Mouse (Mus musculus): ENCODE data around the gene Itpripl1. TPM values are rescaled to one million over a fixed set of nuclear protein-coding genes. Genes with fewer than 3 reads are reported as not detected.
"Not testable (repeated sequence)": the region's sequence is repeated elsewhere in the genome, so short reads cannot be mapped to it uniquely, and the experiment has no call there.

Itpripl1 gene
- 1 to 10 TPM; 2.1 to 3.4 TPM for total RNA-seq (2021)
- long read RNA-seq, experiment 1, result 0 reads
- long read RNA-seq, experiment 2, result 0 reads

DNA sequence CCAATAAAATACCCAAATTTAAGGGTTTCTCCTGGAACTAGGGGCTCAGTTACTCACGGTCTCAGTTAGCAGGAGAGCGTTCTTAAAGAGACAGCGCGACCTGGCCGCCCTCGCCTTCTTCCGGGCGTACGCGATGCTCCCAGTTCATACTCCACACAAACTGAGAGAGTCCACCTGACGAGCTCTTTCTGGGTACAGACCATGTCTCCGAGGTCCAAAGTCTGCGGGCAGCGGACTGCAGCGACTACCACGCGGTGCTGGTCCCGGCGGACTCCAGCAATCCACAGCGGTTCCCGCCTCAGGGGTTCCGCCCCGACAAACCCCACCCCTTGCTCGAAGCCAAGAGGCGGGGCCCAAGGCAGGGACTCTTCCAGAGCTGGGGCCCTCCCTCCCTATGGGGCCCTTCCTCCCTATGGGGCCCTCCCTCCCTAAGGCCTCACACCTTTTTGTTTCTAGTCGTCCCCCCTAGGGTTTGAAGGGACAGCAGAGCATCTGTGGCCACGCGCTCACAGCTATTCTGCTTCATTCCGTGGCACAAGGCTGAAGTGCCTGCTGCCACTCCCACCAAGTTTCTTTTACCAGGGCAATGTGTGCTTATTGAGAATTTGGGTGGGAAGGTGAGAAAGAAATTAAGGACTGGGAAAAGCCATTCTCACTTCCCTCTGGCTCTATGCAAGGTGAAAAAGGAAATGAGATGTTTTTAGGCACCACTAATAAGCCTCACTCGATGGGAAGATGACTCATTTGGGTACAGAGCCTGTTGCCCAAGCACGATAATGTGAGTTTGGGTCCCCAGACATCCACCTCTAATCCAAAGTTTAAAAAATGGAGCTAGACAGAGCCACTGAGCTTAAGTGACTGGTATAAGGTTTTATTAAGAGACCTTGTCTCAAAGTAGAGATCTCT is at the start of gene Itpripl1:
TSS of gene Itpripl1 (minus strand) at position 285 of the 906 bp plus-strand sequence.
- peak; percentile 18 to 33 for DNase-seq (ENCODE audit: low spot score in 2 of 2)

DNA sequence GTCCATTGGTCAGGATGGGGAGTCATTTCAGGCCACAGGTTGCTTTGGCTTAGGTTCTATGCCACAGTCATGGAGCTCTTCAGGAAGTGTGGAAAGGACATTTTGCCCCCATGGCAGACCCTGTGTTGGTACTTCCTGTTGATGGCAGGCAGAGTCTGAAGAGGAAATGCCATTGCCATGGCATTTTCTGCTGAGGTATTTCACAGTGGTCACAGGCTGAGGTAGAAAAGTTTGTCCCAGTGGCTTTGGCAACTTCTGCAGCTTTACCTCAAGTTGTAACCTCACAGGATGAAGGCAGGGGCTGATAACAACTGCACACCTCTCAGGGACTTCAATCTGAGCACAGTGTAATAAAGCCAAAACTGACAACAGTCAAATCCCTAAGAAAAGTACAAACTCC is 46.3 kb upstream of the Itpripl1 start:
- no peak for DNase-seq (ENCODE audit: low spot score in 2 of 2)

DNA sequence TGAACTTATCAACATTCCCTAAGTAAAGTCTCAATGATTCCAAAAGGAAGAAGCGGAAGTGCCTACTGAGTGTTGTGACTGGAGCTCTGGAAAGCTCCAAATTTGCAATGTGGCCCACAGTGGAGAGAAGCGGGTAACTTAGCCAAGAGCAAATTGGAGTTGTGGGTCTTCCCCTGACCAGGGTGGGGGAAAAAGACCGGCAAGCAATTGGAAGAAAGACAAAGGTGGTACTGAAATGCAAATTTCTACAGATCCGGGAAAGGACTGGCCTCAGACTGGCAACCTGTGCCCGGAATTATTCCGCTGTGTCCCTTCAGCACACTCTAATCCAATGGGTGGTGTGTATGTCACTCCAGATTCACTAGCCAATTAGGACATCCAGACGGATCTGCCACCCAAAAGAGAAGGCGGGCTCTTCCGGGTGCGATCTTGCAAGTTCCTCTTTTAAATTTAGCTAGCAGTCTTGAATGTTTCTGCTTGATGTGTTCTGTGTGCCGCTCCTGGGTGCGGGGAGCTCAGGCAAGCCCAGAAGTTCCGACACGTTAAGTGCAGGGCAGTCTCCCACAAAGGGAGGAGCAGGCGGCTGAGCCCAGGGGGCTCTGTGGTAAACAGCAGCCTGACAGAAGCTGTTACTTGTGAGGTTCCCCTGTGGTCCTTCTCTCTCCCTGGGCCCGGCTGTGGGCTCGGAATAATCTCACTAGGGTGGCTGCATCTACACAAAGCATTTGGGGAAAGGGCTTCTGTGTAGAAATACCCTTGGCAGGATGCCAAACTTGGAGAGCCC is 39.5 kb upstream of the Itpripl1 start:
- DNase-seq (ENCODE audit: low spot score in 2 of 2), result peak; percentile 71 to 83

DNA sequence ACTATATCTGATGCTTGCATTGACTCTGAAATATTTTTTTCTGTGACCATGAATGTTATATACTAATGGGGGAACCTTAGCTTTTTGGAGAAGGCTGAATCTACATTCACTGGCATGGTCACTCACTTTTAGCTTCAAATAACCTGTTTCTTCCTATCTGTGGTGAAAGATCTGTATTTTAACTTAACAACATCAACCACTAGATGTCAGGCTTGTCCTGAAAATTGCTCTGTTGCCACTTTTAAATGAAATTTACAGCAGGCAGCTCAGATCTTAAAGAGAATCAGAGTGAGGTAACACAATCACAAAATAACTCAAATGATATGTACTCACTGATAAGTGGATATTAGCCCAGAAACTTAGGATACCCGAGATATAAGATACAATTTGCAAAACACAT is 23.0 kb upstream of the Itpripl1 start:
- DNase-seq (ENCODE audit: low spot score in 2 of 2), result not testable (repeated sequence)

GRCm38 (mm10) chr2:127165675-127166074 is 22.4 kb upstream of the Itpripl1 start:
- DNase-seq (ENCODE audit: low spot score in 2 of 2), result no peak

DNA sequence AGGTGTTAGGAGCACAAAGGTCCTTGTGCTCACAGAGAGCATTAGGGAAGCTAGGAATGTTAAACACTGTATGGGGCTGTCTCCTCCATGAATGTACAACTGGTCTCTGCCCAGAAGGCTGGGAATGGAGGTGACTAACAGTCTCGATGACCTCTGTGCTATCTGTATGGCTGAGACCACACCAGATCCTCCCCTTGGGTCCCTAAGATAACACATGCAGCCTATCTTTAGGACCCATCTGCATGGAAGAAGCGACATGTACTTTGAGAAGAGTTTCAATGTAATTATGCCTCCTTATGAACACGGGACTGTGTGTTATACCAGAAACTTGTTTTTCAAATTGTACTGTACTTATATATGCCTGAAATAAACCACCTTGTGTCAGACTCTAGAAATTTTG is 2.5 kb upstream of the Itpripl1 start:
- DNase-seq (ENCODE audit: low spot score in 2 of 2), result no peak

GRCm38 (mm10) chr2:127142577-127143157 is 575 bp downstream of the Itpripl1 start:
- no peak for DNase-seq (ENCODE audit: low spot score in 2 of 2)

- no peak for DNase-seq (ENCODE audit: low spot score in 2 of 2)
Measured at GRCm38 (mm10) chr2:127142031-127142430, 1.2 kb downstream of the Itpripl1 start.

DNA sequence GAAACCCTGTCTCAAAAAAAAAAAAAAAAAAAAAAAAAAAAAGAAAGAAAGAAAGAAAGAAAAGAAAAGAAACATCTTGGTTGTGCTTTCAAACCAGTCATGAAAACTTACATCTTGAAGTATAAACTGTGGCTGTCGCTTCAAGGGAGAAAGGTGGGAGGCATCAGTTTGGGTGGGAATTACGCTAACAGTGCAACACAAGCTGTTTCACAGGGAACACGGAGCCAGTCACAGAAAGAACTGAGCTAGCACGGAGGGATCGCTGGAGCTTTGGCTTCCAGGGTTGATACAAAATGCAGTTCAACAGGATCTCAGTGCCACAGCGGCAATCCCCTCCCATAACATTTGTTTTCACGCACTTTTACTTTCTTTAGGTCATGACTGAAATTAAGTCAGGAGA is 3.2 kb downstream of the Itpripl1 start:
- DNase-seq (ENCODE audit: low spot score in 2 of 2), result no peak

DNA sequence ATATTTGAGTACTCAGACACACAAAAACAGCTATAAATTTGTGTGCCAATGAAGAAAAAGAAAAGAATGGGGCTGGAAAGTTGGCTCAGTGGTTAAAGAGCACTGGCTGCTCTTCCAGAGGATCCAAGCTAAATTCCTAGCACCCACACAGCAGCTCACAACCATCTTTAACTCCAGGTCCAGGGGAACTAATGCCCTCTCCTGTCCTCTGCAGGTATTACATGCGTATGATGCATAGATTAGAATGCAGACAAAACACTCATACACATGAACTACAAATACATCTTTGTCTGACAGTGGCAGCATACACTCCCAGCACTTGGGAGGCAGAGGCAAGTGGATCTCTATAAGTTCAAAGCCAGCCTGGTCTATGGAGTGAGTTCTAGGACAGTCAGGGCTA is 3.6 kb downstream of the Itpripl1 start:
- no peak for DNase-seq (ENCODE audit: low spot score in 2 of 2)

- DNase-seq (ENCODE audit: low spot score in 2 of 2), result no peak
Measured at GRCm38 (mm10) chr2:127139094-127139493, 4.1 kb downstream of the Itpripl1 start.

DNA sequence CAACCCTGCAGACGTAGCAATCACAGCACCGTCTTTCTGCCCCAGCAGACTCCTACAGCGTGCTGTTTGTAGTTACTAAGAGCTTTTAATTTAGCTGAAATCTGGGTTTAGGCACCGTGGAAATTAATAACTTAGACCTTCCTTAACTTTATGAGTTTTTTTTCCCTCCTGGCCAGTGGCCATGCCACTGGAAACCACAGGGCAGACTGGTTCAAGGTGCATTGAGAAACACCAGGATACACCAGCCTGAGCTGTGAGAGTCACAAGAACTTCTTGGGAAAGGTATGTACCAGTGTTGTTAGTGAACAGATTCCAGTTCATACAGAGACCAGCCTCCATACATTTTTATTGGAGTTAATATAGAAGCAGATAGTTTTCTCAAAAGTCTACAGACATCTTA is 4.8 kb downstream of the Itpripl1 start:
- no peak for DNase-seq (ENCODE audit: low spot score in 2 of 2)

DNA sequence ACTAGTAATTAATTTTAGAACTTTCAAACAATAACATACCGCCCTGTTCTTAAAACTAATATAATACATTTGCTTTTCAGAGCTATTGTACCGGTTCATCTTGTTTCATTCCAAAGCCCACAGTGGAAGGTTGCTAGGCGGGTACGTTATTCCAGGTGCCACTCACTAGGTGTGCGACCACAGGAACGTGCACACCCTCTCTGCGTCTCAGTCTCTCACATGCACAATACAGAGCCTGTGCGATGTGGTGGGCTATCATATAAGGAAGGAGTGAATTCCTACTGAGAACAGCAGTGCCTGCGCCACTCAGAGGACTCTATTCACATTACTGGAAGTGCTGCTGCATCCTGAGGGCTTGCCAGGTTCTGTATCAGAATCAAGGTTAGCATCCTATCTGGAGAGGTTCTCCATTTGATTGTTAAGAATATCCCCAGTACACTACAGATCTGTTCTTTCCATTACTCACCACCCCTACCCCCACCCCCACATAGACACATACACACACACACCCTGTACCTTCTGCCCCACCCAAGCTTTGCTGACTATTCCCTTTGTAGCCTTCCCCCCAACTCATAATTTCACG is 5.3 kb downstream of the Itpripl1 start:
- DNase-seq (ENCODE audit: low spot score in 2 of 2), result no peak

- DNase-seq (ENCODE audit: low spot score in 2 of 2), result no peak
Measured at GRCm38 (mm10) chr2:127136979-127137378, 6.3 kb downstream of the Itpripl1 start.

GRCm38 (mm10) chr2:127135255-127135654 is 8.0 kb downstream of the Itpripl1 start:
- not testable (repeated sequence) for DNase-seq (ENCODE audit: low spot score in 2 of 2)

DNA sequence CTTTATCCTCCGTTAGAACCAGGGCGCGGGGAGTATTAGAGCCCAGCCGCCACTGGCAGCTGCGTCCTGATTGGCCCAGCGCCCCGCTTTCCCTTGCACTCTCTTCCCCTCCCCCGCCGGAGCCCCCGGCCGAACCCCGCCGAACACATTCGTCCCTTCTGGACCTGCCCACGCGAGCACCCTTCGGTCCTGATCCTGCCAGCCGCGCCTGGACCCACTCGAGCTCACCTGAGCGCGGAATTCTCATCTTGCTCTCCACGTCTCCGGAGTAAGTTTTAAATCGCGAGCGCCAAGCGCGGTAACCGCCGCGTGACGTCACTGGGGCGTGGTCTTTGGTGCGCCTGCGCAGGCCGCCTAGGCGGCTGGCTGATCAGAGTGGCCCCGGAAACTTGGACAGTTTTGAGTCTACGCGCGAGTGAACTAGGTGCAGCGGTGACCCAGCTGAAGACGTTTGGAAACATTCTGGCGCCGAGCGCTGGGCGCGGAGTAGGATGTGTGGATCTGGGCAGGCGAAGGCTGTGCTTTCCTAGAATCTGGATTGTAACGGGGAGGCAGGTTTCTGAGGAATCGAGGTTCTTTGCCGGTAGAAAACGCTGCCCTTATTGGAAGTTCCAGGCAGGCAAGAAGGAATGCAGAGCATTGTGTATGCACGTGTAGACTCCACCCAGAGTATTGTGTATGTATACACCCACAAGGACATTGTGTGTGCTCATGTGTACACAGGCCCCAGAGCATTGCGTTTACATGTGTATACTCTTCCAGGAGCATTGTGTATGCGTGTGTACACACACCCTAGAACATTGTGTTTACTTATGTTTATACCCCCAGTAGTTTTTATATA is 9.4 kb downstream of the Itpripl1 start, which contains the start of gene Ncaph:
TSS of gene Ncaph (minus strand) at position 334 of the 841 bp plus-strand sequence.
- peak; percentile 90 to 91 for DNase-seq (ENCODE audit: low spot score in 2 of 2)

DNA sequence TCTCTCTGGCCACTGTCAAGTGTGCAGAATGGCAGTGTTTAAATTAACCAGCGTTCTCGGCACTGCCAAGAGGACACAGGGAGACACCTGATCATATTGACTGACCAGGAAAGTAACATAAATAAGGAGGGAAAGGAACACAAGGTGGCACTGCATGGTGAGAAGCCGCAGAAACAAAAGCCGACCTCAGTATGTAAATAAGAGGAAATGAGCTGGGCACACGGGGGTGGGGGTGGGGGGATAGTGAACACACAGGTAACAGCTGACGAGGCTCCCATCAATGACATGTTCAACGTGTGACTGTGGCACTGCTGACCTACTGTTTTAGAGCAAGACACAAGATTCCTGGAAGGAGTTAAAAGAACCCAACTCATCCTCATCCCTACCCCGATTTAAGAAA is 11.9 kb downstream of the Itpripl1 start:
- DNase-seq (ENCODE audit: low spot score in 2 of 2), result no peak

- DNase-seq (ENCODE audit: low spot score in 2 of 2), result no peak
Measured at GRCm38 (mm10) chr2:127128926-127129325, 14.3 kb downstream of the Itpripl1 start.

DNA sequence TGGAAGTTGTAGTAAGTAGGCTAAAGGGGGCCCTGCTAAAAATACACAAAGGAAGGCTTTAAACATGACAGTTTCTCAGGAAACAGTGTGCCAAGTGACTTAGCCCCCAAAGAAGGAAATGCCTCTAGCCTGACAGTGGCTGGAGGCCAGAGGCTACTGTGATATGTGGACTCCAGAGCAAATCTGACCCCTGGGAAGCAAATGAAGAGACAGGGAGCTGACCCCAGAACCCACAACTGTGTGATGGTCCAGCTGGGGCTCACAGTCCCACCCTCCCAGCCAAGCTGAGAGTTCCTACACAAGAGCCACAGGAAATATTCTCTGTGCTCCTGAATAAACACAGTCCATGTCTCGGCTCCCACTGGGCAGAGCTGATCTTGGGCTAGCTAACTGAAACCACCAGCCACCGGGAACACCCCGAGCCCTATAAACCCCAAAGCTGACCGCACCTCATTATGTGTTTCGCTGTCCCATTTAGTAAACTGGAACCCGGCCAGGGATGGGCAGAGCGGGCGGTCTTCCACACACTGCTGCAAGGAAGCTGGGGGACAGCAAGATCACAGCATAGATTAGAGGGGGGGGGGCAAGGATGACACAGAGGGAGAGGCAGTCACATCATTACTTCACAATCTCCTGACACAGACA is 21.5 kb downstream of the Itpripl1 start:
- DNase-seq (ENCODE audit: low spot score in 2 of 2), result no peak

DNA sequence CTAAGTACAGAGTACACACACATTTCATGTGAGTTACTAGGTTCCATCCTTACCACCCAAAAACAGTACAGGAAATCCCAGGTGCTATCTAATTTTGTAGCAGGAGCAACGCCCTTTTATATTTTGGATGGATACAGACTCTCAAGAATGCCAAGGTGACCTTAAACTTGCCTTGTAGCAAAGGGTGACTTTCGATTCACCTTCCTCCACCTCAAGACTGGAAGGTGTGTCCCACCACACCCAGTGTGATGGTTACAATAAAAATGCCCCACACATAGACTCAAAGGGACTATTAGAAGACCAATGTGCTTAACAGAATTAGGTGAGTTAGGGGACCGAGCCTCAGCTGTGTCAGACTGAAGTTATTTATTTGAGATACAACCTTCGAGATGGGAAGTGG is 34.3 kb downstream of the Itpripl1 start:
- DNase-seq (ENCODE audit: low spot score in 2 of 2), result no peak
